Mouse (Mus musculus): ENCODE data around the gene Emx1.

- TF ChIP-seq POLR2A (IDR thresholded peaks at IDR 0.05; ENCODE audit: borderline replicate concordance, control insufficient read depth, low read depth, low read length) (no peak), CTCF (IDR thresholded peaks at IDR 0.05; ENCODE audit: control insufficient read depth, insufficient read depth, low read length) (no peak)
Measured at GRCm38 (mm10) chr6:85144466-85144865, 42.8 kb upstream of the Emx1 start.
